Mouse (Mus musculus) hindbrain, embryonic 12.5 days (tissue): ENCODE measurements at regions not wholly inside any gene's neighbourhood (a gene's known extent, or its start where the extent isn't known, plus 50 kb on each side); places are given as distances from the start of the nearest gene placed in this dataset.
A peak's percentile ranks its signal among the peaks of the same experiment; 100 is the strongest.
"Not testable (repeated sequence)": the region's sequence is repeated elsewhere in the genome, so short reads cannot be mapped to it uniquely, and the experiment has no call there.

Experiments
- ATAC-seq: fragments of 200-750 bp; cut with Nextera tagmentation; 2 replicates; pipeline ENCODE4 v1.8.0; 2017; ENCODE audit warnings: moderate TSS enrichment; ENCODE audit not compliant: low FRiP score
- H3K27ac ChIP-seq: fragments of 300-500 bp; sonication (generic); 2 replicates; pipeline ENCODE4 v1.5.1; 2016; ENCODE audit warnings: mild to moderate bottlenecking
- H3K27me3 ChIP-seq: fragments of 300-500 bp; sonication (generic); 2 replicates; pipeline ENCODE4 v1.6.1; 2016; ENCODE audit warnings: mild to moderate bottlenecking
- H3K36me3 ChIP-seq: fragments of 300-500 bp; sonication (generic); 2 replicates; pipeline ENCODE4 v1.6.1; 2016; ENCODE audit warnings: mild to moderate bottlenecking
- H3K4me1 ChIP-seq: fragments of 300-500 bp; sonication (generic); 2 replicates; pipeline ENCODE4 v1.6.1; 2016
- H3K4me2 ChIP-seq: fragments of 300-500 bp; sonication (generic); replicated peaks from 2 replicates; pipeline ENCODE4 v1.6.1; 2016; ENCODE audit warnings: mild to moderate bottlenecking
- H3K4me3 ChIP-seq: fragments of 300-500 bp; sonication (generic); 2 replicates; pipeline ENCODE4 v1.5.1; 2016; ENCODE audit warnings: mild to moderate bottlenecking
- H3K9ac ChIP-seq: fragments of 300-500 bp; sonication (generic); 2 replicates; pipeline ENCODE4 v1.6.1; 2016; ENCODE audit warnings: mild to moderate bottlenecking, moderate library complexity
- H3K9me3 ChIP-seq: fragments of 300-500 bp; sonication (generic); replicated peaks from 2 replicates; pipeline ENCODE4 v1.6.1; 2016; ENCODE audit warnings: mild to moderate bottlenecking
- WGBS: fragments of 180-500 bp; shearing (Covaris S2); methylation state at CpG from one replicate; pipeline ENCODE4 v1.1.7; 2016; 5-methylcytosine and 5-hydroxymethylcytosine counted together

DNA sequence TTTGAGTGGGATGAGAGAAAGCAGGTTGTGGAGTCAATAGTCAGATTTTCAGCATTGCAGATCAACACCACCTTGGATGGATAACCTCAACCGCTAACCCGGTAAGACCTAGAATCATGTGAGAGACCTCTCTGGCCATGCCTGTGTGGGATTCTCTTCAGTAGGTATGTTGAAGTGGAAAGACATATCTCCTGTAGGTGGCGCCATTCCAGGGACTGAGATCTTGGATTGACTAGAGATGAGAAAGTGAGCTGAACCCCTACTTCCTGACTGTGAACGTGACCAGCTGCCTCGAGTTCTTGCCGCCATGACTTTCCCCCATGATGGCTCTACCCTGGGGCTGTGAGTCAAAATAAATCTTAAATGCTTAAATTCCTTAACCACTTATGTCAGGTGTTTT, 102.7 kb downstream of the Eva1a start:
- Histone ChIP-seq H3K36me3 (no peaks in the 10 kb centered on the region), H3K9me3 (peaks cover 3% of the 10 kb centered on the region; the same call in 1 of the 2 replicates), H3K27me3 (no peaks in the 10 kb centered on the region), H3K27ac (no peak overlapping the region), H3K9ac (no peak overlapping the region), H3K4me2 (no peak overlapping the region), H3K4me3 (no peak overlapping the region), H3K4me1 (no peaks in the 10 kb centered on the region)
- 81% methylated on average over 6 of the region's 6 CpGs for WGBS
- no peak for ATAC-seq

DNA sequence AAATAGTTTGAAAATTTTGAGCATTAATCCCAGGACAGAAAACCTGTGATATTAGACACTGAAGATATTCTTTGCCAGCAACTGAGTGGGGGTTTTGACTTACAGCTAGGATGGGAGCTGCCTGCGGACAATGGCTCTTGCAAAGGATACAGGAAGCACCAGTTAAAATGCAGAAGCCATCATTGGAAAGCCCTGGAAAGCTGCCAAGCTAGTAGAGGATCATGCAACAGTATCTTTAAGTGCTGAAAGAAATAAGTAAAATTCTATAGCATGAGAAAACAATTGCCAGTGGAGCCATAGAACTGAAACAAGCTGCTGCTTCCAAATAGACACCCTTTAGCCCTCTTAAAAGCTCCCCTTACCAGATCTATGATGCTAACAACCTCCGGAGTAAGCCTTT, 109.2 kb downstream of the Eva1a start:
- H3K9ac ChIP-seq: no peak overlapping the region
- no peaks in the 10 kb centered on the region for H3K9me3 ChIP-seq
- ATAC-seq: no peak
- no peaks in the 10 kb centered on the region for H3K36me3 ChIP-seq
- whole genome bisulfite sequencing: 90% methylated on average over 2 of the region's 2 CpGs
- H3K27me3 ChIP-seq: no peaks in the 10 kb centered on the region
- H3K4me3 ChIP-seq: no peak overlapping the region
- no peak overlapping the region for H3K4me2 ChIP-seq
- H3K4me1 ChIP-seq: no peaks in the 10 kb centered on the region
- H3K27ac ChIP-seq: no peak overlapping the region

DNA sequence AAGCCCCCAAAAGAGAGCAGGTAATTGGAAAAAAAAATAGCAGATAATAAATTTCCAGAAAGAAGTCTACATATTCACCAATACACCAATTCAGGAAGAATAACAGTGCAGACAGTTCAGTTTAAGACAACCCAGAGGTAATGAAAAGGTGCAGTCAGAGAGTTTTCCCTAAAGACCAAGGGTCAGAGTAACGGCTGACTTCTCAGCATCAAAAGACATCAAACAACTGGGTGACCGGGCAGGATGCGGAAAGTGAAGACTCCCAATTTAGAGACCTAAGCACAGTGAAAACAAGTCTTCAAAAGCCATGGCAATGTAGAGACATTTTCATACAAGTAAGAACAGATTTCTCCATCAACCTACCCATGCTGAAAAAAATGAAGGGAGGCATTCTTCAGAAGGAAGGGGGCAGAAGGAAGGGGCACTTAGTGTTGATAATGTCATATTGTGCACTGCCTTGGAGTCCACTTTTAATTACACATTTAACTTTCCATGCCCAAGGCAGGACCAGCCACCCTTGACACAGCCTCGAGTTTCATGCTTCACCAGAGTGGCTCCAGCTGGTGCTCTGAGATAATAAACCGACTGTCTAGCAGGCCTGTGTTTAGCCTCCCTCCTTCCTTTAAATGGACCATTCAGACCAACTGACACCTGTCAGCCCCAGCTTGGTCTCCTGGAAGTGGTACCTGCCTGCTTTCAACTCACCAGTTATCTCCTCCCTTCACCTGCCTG, 129.7 kb downstream of the Eva1a start:
- no peak overlapping the region for H3K27ac ChIP-seq
- ATAC-seq: no peak
- H3K4me2 ChIP-seq: no peak overlapping the region
- 45% methylated on average over 5 of the region's 5 CpGs for WGBS
- no peak overlapping the region for H3K4me3 ChIP-seq
- H3K9me3 ChIP-seq: no peaks in the 10 kb centered on the region
- H3K27me3 ChIP-seq: no peaks in the 10 kb centered on the region
- H3K9ac ChIP-seq: no peak overlapping the region
- H3K4me1 ChIP-seq: no peaks in the 10 kb centered on the region
- no peaks in the 10 kb centered on the region for H3K36me3 ChIP-seq

DNA sequence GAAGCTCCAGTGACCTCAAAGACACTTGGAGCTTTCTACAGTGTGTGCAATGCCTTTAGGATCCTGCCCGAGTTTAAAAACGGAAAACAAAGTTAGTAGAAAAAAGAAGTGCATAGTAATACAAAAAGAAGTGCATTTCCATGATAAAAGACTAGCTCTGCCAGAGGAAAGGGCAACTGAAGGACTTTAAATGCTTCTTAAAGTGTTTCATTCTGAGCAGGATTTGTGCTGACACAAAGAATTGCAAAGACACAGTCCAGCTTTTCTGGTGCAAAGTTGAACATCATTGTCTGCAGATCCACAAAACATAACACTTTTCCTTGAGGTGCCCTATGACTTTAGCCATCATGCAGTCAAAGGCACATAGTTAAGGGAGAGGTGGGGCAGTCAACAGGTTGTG, 134.1 kb downstream of the Eva1a start:
- H3K4me3 ChIP-seq: no peak overlapping the region
- H3K9me3 ChIP-seq: no peaks in the 10 kb centered on the region
- no peaks in the 10 kb centered on the region for H3K27me3 ChIP-seq
- H3K36me3 ChIP-seq: no peaks in the 10 kb centered on the region
- no peaks in the 10 kb centered on the region for H3K4me1 ChIP-seq
- H3K9ac ChIP-seq: no peak overlapping the region
- no peak overlapping the region for H3K4me2 ChIP-seq
- WGBS: 32% methylated on average over 2 of the region's 2 CpGs
- no peak overlapping the region for H3K27ac ChIP-seq
- ATAC-seq: no peak

DNA sequence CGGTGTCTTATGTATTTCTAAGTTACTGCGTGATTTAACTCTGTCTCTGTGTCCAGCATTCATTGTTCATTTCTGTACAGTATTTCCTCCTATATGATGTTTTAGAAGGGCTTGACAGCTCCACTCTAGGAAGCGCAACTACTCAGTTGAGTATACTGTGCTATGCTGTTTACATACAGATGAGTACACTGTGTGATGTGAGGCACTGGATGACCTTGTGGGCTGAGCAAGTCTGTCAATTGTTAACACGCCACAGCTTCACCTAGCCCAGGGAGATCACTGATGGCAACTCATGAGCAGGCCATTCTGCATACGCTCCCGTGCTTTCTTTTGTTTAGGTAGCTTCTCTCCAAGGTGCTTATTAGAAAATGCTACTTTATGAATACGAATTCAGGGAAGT, 159.3 kb downstream of the Eva1a start:
- Histone ChIP-seq H3K4me2 (no peak overlapping the region), H3K9me3 (no peaks in the 10 kb centered on the region), H3K4me1 (no peaks in the 10 kb centered on the region), H3K9ac (no peak overlapping the region), H3K27ac (no peak overlapping the region), H3K36me3 (no peaks in the 10 kb centered on the region), H3K4me3 (no peak overlapping the region), H3K27me3 (no peaks in the 10 kb centered on the region)
- 88% methylated on average over 7 of the region's 7 CpGs for WGBS
- ATAC-seq: no peak

DNA sequence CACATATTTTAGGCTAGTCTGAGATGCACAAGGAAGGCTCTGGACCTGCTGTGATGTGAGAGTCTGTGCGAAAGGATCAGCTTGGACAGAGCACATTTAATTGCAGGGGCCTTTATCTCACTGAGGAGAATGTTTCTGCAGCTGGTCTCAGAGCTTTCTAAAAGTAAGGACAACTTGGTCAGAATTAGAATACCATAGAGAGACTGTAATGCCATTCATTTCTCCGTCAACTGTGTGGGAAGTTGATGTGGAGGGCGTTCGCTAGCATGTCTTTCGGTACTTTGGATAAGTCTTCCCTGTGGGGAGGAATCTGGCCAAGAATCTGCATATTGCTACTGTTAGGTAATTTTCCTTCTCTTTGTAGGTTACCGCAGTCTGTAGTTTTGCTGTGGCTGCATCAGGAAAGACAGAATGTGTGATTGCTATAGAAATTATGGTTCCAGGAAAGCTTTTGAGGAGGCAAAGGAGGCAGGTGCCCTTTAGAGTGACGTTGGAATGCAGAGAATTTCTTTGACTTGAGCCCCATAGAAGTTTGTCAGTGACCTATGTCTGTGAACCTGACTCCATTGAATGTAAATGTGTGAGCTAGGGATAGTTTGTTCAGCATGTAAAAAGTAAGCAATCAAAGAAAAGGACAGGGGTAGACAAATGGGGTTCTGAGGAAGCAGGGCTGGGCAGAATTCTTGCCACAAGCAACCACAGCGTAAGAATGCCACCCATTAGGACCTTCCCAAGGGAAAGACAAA, 164.2 kb downstream of the Eva1a start:
- H3K36me3 ChIP-seq: no peaks in the 10 kb centered on the region
- H3K27ac ChIP-seq: no peak overlapping the region
- no peak overlapping the region for H3K9ac ChIP-seq
- H3K4me2 ChIP-seq: no peak overlapping the region
- no peaks in the 10 kb centered on the region for H3K4me1 ChIP-seq
- no peak overlapping the region for H3K4me3 ChIP-seq
- WGBS: 75% methylated on average over 8 of the region's 8 CpGs
- no peaks in the 10 kb centered on the region for H3K9me3 ChIP-seq
- no peak for ATAC-seq
- no peaks in the 10 kb centered on the region for H3K27me3 ChIP-seq

DNA sequence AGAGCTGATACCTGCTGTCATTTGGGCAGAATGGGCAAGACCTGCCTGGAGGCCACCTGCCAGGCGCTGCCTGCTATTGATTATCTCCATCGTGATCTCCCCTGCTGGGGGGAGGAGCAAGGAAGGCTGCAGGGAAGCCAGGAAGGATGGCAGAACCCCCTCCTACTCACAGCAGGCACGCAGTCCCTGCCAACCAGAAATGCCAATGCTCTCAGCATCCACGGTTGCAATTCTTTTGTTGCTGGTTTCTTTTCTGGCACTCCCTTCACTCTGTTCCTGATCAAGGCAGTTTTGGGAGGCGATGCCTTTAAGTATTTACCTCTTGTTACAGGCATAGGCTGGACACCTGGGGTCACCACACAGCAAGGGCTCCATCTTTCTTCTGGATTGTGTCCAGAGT, 164.3 kb upstream of the Tacr1 start:
- ATAC-seq: no peak
- 17% methylated on average over 5 of the region's 5 CpGs for WGBS
- no peak overlapping the region for H3K4me2 ChIP-seq
- H3K9ac ChIP-seq: no peak overlapping the region
- H3K4me3 ChIP-seq: no peak overlapping the region
- no peaks in the 10 kb centered on the region for H3K36me3 ChIP-seq
- no peak overlapping the region for H3K27ac ChIP-seq
- H3K9me3 ChIP-seq: no peaks in the 10 kb centered on the region
- H3K27me3 ChIP-seq: no peaks in the 10 kb centered on the region
- H3K4me1 ChIP-seq: no peaks in the 10 kb centered on the region

DNA sequence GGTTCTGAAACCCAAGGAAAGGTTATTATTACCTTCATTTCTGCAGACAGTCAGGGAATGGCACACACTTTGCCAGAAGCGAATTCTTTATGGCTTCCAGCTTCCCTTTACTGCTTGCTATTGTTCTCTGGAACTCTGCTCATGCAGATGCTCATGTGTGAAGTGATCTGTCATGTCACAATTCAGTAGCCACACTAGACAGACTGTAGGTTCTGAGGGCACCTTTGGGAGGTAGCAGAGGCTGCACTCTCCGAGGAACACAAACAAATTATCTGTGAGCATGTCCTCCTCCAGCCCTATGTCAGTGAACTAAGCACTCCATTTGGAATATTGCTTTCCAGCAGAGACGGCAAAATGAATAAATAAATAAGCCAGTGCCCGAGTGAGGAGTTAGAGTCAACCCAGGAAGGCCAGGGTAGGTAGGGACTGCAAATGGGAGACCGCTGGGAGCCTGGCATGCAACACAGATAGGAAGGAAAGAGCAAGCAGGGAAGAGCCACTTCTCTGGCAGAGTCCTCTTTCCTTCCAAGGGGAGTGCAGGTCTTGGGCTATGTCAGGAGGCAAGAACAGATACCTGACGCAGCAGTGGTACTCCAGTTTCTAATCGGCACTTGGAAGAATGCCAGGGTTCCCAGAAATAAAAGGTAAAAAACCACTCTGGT, 161.4 kb upstream of the Tacr1 start:
- 69% methylated on average over 7 of the region's 7 CpGs for WGBS
- H3K27me3 ChIP-seq: no peaks in the 10 kb centered on the region
- no peak overlapping the region for H3K9ac ChIP-seq
- H3K36me3 ChIP-seq: no peaks in the 10 kb centered on the region
- ATAC-seq: no peak
- H3K9me3 ChIP-seq: no peaks in the 10 kb centered on the region
- H3K4me1 ChIP-seq: no peaks in the 10 kb centered on the region
- no peak overlapping the region for H3K4me3 ChIP-seq
- no peak overlapping the region for H3K27ac ChIP-seq
- no peak overlapping the region for H3K4me2 ChIP-seq

DNA sequence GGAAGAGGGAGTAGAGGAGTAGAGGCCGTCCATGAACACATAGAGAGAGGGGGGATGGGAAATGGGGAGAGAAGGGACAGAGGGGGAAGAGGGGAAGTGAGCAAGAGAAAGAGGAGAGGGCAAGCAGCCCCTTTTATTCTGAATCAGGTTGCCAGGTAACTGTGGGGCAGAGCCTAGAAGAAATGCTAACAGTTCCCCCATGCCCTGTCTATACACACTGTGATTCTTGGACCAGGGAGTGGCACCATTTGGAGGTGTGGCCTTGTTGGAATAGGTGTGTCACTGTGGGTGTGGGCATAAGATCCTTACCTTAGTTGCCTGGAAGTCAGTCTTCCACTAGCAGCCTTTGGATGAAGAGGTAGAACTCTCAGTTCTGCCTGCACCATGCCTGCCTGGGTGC, 154.5 kb upstream of the Tacr1 start:
- 88% methylated on average over 1 of the region's 1 CpGs for WGBS
- not testable (repeated sequence) for H3K36me3 ChIP-seq, H3K9ac ChIP-seq, H3K4me3 ChIP-seq, H3K4me1 ChIP-seq, ATAC-seq, H3K27me3 ChIP-seq, H3K27ac ChIP-seq, H3K4me2 ChIP-seq, H3K9me3 ChIP-seq

DNA sequence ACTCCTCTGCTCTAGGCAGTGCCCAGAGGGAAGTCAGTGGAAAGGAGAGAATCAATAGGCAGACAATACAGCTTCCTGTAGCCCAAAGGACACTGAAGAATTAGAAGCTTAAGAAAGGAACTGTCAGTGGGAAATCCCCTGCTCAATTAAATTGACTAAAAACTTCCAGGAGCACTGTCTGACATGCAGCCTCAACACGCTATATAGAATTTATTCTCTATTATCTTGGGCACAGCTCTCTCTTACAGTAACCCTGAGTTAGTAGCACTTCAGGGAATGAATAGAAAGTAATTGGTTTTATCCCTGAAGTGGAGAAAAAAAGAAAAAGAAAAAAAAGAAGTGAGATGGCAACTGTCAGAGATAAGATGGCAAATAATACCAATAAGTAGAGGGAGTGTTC, 117.6 kb upstream of the Tacr1 start:
- no peaks in the 10 kb centered on the region for H3K27me3 ChIP-seq
- 0 out of 2 replicates have a peak, but pooled peaks cover 2% of the 10 kb centered on the region for H3K4me1 ChIP-seq
- no peak overlapping the region for H3K4me2 ChIP-seq
- H3K36me3 ChIP-seq: no peaks in the 10 kb centered on the region
- no peaks in the 10 kb centered on the region for H3K9me3 ChIP-seq
- no peak overlapping the region for H3K9ac ChIP-seq
- 86% methylated on average over 1 of the region's 1 CpGs for WGBS
- ATAC-seq: no peak
- no peak overlapping the region for H3K27ac ChIP-seq
- H3K4me3 ChIP-seq: no peak overlapping the region

DNA sequence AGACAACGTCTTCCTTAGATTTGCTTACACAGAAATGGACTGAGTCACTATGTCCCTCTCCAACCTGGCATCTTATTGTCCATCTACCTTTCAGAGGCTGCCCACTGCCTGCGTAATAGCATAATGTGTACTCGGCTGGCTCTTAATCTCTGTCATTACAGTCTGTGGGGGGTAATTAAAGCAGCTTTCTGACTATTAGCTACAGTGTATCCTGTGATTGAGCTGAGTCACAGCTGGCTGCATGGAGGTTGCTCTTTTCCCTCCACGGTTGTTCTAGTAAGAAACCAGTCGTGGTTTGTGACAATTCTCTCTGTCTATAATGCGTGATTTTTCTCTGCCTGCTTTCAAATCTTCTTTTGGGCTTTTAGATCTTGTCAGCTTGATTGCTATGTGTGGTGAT, 116.9 kb upstream of the Tacr1 start:
- no peaks in the 10 kb centered on the region for H3K27me3 ChIP-seq
- no peak overlapping the region for H3K4me2 ChIP-seq
- no peaks in the 10 kb centered on the region for H3K36me3 ChIP-seq
- no peak overlapping the region for H3K4me3 ChIP-seq
- H3K27ac ChIP-seq: peak overlapping the region; percentile 30; the same call in 1 of the 2 replicates
- 39% methylated on average over 6 of the region's 6 CpGs for WGBS
- H3K4me1 ChIP-seq: 0 out of 2 replicates have a peak, but pooled peaks cover 2% of the 10 kb centered on the region
- no peak overlapping the region for H3K9ac ChIP-seq
- ATAC-seq: peak; percentile 71; the same call in 1 of the 2 replicates
- H3K9me3 ChIP-seq: no peaks in the 10 kb centered on the region

DNA sequence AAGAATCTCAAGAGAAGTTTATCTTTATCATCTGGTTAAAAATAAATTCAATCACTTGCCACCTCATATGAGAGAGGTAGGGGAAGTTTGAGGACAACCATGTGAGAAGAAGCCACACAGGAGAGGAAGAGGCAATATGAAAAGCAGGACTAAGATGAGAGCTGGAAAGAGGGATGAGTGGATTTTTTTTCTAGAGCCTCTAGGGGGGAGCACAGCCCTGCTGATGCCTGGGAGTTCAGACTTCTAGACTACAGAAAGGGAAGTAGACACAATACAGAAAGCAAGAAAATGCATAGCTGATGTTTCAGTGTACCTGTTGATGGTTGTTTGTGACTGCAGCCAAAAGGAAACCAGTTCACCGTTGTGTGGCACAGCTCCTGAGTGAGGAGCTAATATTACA, 108.6 kb upstream of the Tacr1 start:
- Histone ChIP-seq H3K27ac (no peak overlapping the region), H3K9ac (no peak overlapping the region), H3K4me3 (no peak overlapping the region), H3K27me3 (no peaks in the 10 kb centered on the region), H3K4me2 (no peak overlapping the region), H3K9me3 (no peaks in the 10 kb centered on the region), H3K36me3 (no peaks in the 10 kb centered on the region), H3K4me1 (no peaks in the 10 kb centered on the region)
- WGBS: 96% methylated on average over 1 of the region's 1 CpGs
- no peak for ATAC-seq
